In the genomic region with DNA sequence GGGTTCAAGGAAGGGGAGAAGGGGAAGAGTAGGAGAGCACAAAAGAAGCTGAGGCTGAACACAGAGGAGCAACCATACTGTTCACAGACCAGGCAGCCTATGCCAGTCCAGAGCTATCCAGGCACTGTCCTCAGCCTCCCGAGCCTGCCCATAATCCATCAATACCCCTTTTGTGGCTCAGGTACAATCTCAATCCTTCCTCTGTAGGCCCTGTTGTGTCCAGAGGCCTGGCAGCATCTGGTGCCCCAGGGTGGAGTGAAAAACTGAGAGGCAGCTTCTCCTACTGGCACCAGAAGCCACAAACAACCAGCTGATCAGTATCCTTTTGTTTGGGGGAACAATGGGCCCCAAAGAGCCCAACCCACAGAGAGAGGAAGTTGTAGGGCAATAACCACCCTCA, we compare ENCODE assay signal across 32 mouse cellular contexts.
DNase-seq lines count a peak whose midpoint lies in the region; ATAC-seq and TF ChIP-seq lines count a peak whose summit lies in the region.
"Had no signal": no experiment of that assay in that cellular context is flagged by ENCODE, and none has a peak within 500 bp of the region (broad histone marks: within the 10 kb centered on the region; RNA-seq: fewer than 3 reads in every experiment).

No protein-coding gene starts in this region.

- no peak overlapping the region for H3K4me2 ChIP-seq in midbrain, embryonic 13.5 days (replicated peaks)
- H3K4me2 ChIP-seq: embryonic facial prominence, embryonic 13.5 days; forebrain, embryonic 12.5 days; heart, embryonic 13.5 days; hindbrain, embryonic 14.5 days; limb, embryonic 15.5 days; liver, embryonic 13.5 days; midbrain, embryonic 15.5 days; neural tube, embryonic 15.5 days had no signal

- ATAC-seq in midbrain, embryonic 13.5 days = no peak
- ATAC-seq: intestine, postnatal 0 days; midbrain, embryonic 15.5 days had no signal

- H3K27me3 ChIP-seq in cerebellum, adult 2 months (ENCODE audit: control insufficient read depth, insufficient read depth, low read length) = no peaks in the 10 kb centered on the region; the same call in 1 of the 2 replicates
- peaks cover 3% of the 10 kb centered on the region; the same call in 1 of the 2 replicates for H3K27me3 ChIP-seq in midbrain, embryonic 10.5 days (ENCODE audit: low read depth, poor library complexity, severe bottlenecking)
- H3K27me3 ChIP-seq in midbrain, embryonic 13.5 days = 0 out of 2 replicates have a peak, but pooled peaks cover 5% of the 10 kb centered on the region
- H3K27me3 ChIP-seq: embryonic facial prominence, embryonic 13.5 days; limb, embryonic 15.5 days; liver, embryonic 13.5 days; midbrain, embryonic 15.5 days; neural tube, embryonic 15.5 days had no signal

- H3K4me3 ChIP-seq in cerebellum, adult 2 months (replicated peaks; ENCODE audit: insufficient read depth, low read depth, low read length) = no peak overlapping the region
- H3K4me3 ChIP-seq in midbrain, embryonic 10.5 days = no peak overlapping the region
- H3K4me3 ChIP-seq in midbrain, embryonic 13.5 days (replicated peaks) = no peak overlapping the region
- H3K4me3 ChIP-seq: embryonic facial prominence, embryonic 13.5 days; erythroblast, embryonic 14.5 days; forebrain, embryonic 12.5 days; heart, embryonic 13.5 days; limb, embryonic 10.5 days; limb, embryonic 15.5 days; liver, embryonic 13.5 days; midbrain, embryonic 15.5 days; neural tube, embryonic 15.5 days had no signal

- 88% methylated on average over 1 of the region's 1 CpGs for WGBS in cerebellum, adult 2 months
- 88% methylated on average over 1 of the region's 1 CpGs for WGBS in midbrain, embryonic 10.5 days
- 86% methylated on average over 1 of the region's 1 CpGs for WGBS in midbrain, embryonic 13.5 days

- DNase-seq in cerebellum, adult 2 months = peak in 1 of 2 experiments; percentile 25
- no peak for DNase-seq in cerebellum, postnatal 36 days
- DNase-seq in layer of hippocampus, adult 18-20 months (ENCODE audit: low spot score in 2 of 2) = peak; percentile 26 to 44
- DNase-seq in layer of hippocampus, postnatal 10 days (ENCODE audit: low spot score in 2 of 2) = no peak
- DNase-seq in midbrain, embryonic 10.5 days (ENCODE audit: low spot score) = no peak
- DNase-seq in layer of hippocampus, postnatal 36 days = peak; percentile 15 to 28
- DNase-seq in adipocyte (ENCODE audit: low spot score) = no peak
- DNase-seq: adrenal gland, postnatal 10 days; gastrocnemius, postnatal 10 days; heart, postnatal 10 days; kidney, adult 9 months; kidney, postnatal 10 days; liver, embryonic 13.5 days; lung, adult 18-20 months; lung, postnatal 10 days; retina, postnatal 1 day; spleen, adult 18-20 months; thymus, adult 18-20 months; thymus, postnatal 25 days had no signal

- no peaks in the 10 kb centered on the region for H3K4me1 ChIP-seq in cerebellum, adult 2 months (ENCODE audit: control insufficient read depth, insufficient read depth, low read length)
- peaks cover 28% of the 10 kb centered on the region for H3K4me1 ChIP-seq in midbrain, embryonic 10.5 days
- no peaks in the 10 kb centered on the region for H3K4me1 ChIP-seq in midbrain, embryonic 13.5 days (replicated peaks)
- H3K4me1 ChIP-seq: forebrain, embryonic 12.5 days; limb, embryonic 15.5 days; liver, embryonic 13.5 days; midbrain, embryonic 15.5 days had no signal

- TF ChIP-seq CTCF in cerebellum, adult 2 months (IDR thresholded peaks at IDR 0.05; ENCODE audit: borderline replicate concordance, insufficient read depth, low read depth, low read length) = no peak

- TF ChIP-seq POLR2A in cerebellum, adult 2 months (IDR thresholded peaks at IDR 0.05; ENCODE audit: borderline replicate concordance, insufficient read depth, low read length) = no peak

- peak overlapping the region; percentile 24; the same call in 1 of the 2 replicates for H3K27ac ChIP-seq in cerebellum, adult 2 months (ENCODE audit: insufficient read depth, low read length)
- peak overlapping the region; percentile 49; the same call in 1 of the 2 replicates for H3K27ac ChIP-seq in midbrain, embryonic 10.5 days (replicated peaks)
- no peak overlapping the region for H3K27ac ChIP-seq in midbrain, embryonic 13.5 days
- H3K27ac ChIP-seq: embryonic facial prominence, embryonic 13.5 days; forebrain, embryonic 12.5 days; heart, embryonic 13.5 days; hindbrain, embryonic 14.5 days; limb, embryonic 10.5 days; limb, embryonic 15.5 days; liver, embryonic 13.5 days; macrophage; midbrain, embryonic 15.5 days; neural tube, embryonic 15.5 days had no signal

- no peaks in the 10 kb centered on the region for H3K36me3 ChIP-seq in midbrain, embryonic 10.5 days
- no peaks in the 10 kb centered on the region for H3K36me3 ChIP-seq in midbrain, embryonic 13.5 days
- H3K36me3 ChIP-seq: embryonic facial prominence, embryonic 13.5 days; forebrain, embryonic 12.5 days; G1E; heart, embryonic 13.5 days; limb, embryonic 10.5 days; limb, embryonic 15.5 days; liver, embryonic 13.5 days; midbrain, embryonic 15.5 days; neural tube, embryonic 15.5 days had no signal

- no peak overlapping the region for H3K9ac ChIP-seq in midbrain, embryonic 13.5 days (replicated peaks)
- H3K9ac ChIP-seq: embryonic facial prominence, embryonic 13.5 days; forebrain, embryonic 12.5 days; heart, embryonic 13.5 days; hindbrain, embryonic 14.5 days; limb, embryonic 15.5 days; liver, embryonic 13.5 days; midbrain, embryonic 15.5 days; neural tube, embryonic 15.5 days had no signal

- H3K9me3 ChIP-seq in midbrain, embryonic 10.5 days (replicated peaks) = no peaks in the 10 kb centered on the region
- H3K9me3 ChIP-seq in midbrain, embryonic 13.5 days = no peaks in the 10 kb centered on the region
- H3K9me3 ChIP-seq: embryonic facial prominence, embryonic 13.5 days; forebrain, embryonic 12.5 days; heart, embryonic 13.5 days; limb, embryonic 10.5 days; limb, embryonic 15.5 days; liver, embryonic 13.5 days; midbrain, embryonic 15.5 days; neural tube, embryonic 15.5 days had no signal

Comparison
In these comparisons a context has a peak if more than half of its experiments do, and no peak if none do; other contexts are left out.
1. DNase-seq: peak in layer of hippocampus, adult 18-20 months (2 of 2) and layer of hippocampus, postnatal 36 days (2 of 2); none in cerebellum, postnatal 36 days (0 of 2), layer of hippocampus, postnatal 10 days (0 of 2), midbrain, embryonic 10.5 days (single experiment) and adipocyte (single experiment).